Mouse (Mus musculus) cortical plate, adult 2 months (tissue): Measurements from ENCODE around the gene Gm11114.

Source experiments
- CTCF ChIP-seq: fragments of 200-500 bp; IDR thresholded peaks from 2 replicates; pipeline ENCODE4 v1.5.1; 2011; ENCODE audit warnings: mild to moderate bottlenecking, control low read depth, low read length; ENCODE audit not compliant: insufficient read depth; ENCODE audit errors: extremely low read depth
- POLR2A ChIP-seq: fragments of 200-500 bp; IDR thresholded peaks from 2 replicates; pipeline ENCODE4 v1.6.1; 2011; ENCODE audit warnings: mild to moderate bottlenecking, low read length, control low read depth; ENCODE audit not compliant: insufficient read depth; ENCODE audit errors: extremely low read depth

DNA sequence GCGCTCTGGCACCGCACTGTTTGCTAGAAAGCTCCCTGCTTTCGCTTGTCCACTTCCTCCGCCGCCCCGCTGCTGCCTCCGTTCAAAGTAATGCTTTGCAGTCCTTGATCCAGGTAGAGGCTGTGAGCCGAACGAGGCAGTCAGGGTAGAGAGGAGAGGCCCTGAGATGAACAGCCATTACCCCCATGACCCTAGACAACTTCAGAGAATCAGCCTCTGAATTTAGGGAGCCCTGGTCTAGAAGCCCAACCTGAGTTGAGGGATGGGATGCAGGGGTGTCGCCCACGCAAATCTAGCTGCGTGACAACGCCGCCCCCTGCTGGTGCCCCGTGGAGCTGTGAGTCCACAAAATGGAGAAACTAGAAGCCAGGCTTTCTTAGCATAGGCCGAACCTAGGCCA is 15.7 kb downstream of the Gm11114 start:
- peak; percentile 70 for TF ChIP-seq CTCF
- TF ChIP-seq POLR2A = no peak
